Mouse (Mus musculus) Patski (cell line): ENCODE results near the gene Abcc4. TPM values are rescaled to one million over a fixed set of nuclear protein-coding genes. Genes with fewer than 3 reads are reported as not detected.

Experiments used
- ATAC-seq: fragments of 100-300 bp; one replicate; pipeline ENCODE4 v1.8.0; 2021
- CTCF ChIA-PET: fragments of 350-600 bp; sonication (Branson Sonifier 250); formaldehyde crosslinking; loops from one replicate; lab custom pipeline; 2022; ENCODE audit warnings: inconsistent platforms; lab: Charles Lee
- POLR2A ChIA-PET: fragments of 350-600 bp; sonication (Branson Sonifier 250); formaldehyde crosslinking; loops from one replicate; lab custom pipeline; 2022; ENCODE audit warnings: antibody characterized with exemption, inconsistent platforms; lab: Charles Lee
- DNase-seq: peaks from one replicate; pipeline ENCODE4 v3.0.0-alpha.2; 2011; ENCODE audit warnings: low read depth, low spot score
- H3K27me3 ChIP-seq: fragments of 371-371 bp; one replicate; pipeline ENCODE4 v1.5.1; 2021
- CTCF ChIP-seq: fragments of 100-300 bp; IDR thresholded peaks from one replicate; pipeline ENCODE4 v1.5.1; 2021
- in situ Hi-C: fragments of 300-500 bp; cut with MboI; formaldehyde crosslinking; loops from 3 replicates; pipeline ENCODE4 v1.11.1; 2018; ENCODE audit warnings: low pct_unique_long_range_greater_than_20kb, mixed read lengths
- polyA plus RNA-seq: library from polyadenylated mRNA; unstranded; gene quantifications from one replicate; pipeline ENCODE4 v1.2.3, GENCODE M21; 2021

Gene Abcc4
- polyA plus RNA-seq, 1 experiment from 2014 or later, result 52.8 TPM

- in situ Hi-C loops, result no loop called here
- ChIA-PET POLR2A (interaction anchor here (0.7 kb wide), 1 partner anchor 19 kb away, joined by 3 read pairs; no protein-coding TSS in a partner anchor), CTCF (no interaction called here)
- no peak for ATAC-seq
- TF ChIP-seq CTCF, result no peak
- DNase-seq, result no peak
- H3K27me3 ChIP-seq, result no peaks in the 10 kb centered on the region
Measured at GRCm38 (mm10) chr14:118608816-118609465, 97.1 kb downstream of the Abcc4 start.

- no peaks in the 10 kb centered on the region for H3K27me3 ChIP-seq
- no peak for TF ChIP-seq CTCF
- CTCF ChIA-PET, result no interaction called here
- ATAC-seq, result no peak
- in situ Hi-C loops, result no loop called here
- POLR2A ChIA-PET, result no interaction called here
- DNase-seq, result no peak
Measured at GRCm38 (mm10) chr14:118608317-118608716, 97.7 kb downstream of the Abcc4 start.

- no peak for TF ChIP-seq CTCF
- H3K27me3 ChIP-seq, result no peaks in the 10 kb centered on the region
- POLR2A ChIA-PET, result no interaction called here
- in situ Hi-C loops, result no loop called here
- CTCF ChIA-PET, result interaction anchor here (1.3 to 3.9 kb wide), 3 partner anchors 10 to 162 kb away, joined by 3 to 18 read pairs (median 6); no protein-coding TSS in a partner anchor
- no peak for ATAC-seq
- no peak for DNase-seq
Measured at GRCm38 (mm10) chr14:118606476-118606875, 99.5 kb downstream of the Abcc4 start.

GRCm38 (mm10) chr14:118604903-118605302 lies 101.1 kb downstream of the Abcc4 start:
- in situ Hi-C loops, result no loop called here

GRCm38 (mm10) chr14:118602031-118602430 lies 104.0 kb downstream of the Abcc4 start:
- DNase-seq (no peak), ATAC-seq (no peak)
- TF ChIP-seq CTCF, result no peak
- POLR2A ChIA-PET, result no interaction called here
- CTCF ChIA-PET, result no interaction called here
- in situ Hi-C loops, result no loop called here
- H3K27me3 ChIP-seq, result no peaks in the 10 kb centered on the region

More at GRCm38 (mm10) chr14:118604903-118605302, 101.1 kb downstream of the Abcc4 start:
- no peaks in the 10 kb centered on the region for H3K27me3 ChIP-seq
- CTCF ChIA-PET, result interaction anchor here (0.8 to 3.9 kb wide), 3 partner anchors 10 to 164 kb away, joined by 4 to 18 read pairs (median 4); no protein-coding TSS in a partner anchor
- ATAC-seq (no peak), DNase-seq (no peak)
- POLR2A ChIA-PET, result no interaction called here
- no peak for TF ChIP-seq CTCF

GRCm38 (mm10) chr14:118600746-118601145 lies 105.3 kb downstream of the Abcc4 start:
- DNase-seq, result no peak
- no peaks in the 10 kb centered on the region for H3K27me3 ChIP-seq
- ChIA-PET POLR2A (interaction anchor here (0.7 kb wide), 1 partner anchor 467 kb away, joined by 3 read pairs; no protein-coding TSS in a partner anchor), CTCF (no interaction called here)
- TF ChIP-seq CTCF, result no peak
- no peak for ATAC-seq
- in situ Hi-C loops, result no loop called here

GRCm38 (mm10) chr14:118598757-118599156 lies 107.3 kb downstream of the Abcc4 start:
- H3K27me3 ChIP-seq, result no peaks in the 10 kb centered on the region
- ChIA-PET POLR2A (no interaction called here), CTCF (no interaction called here)
- DNase-seq, result no peak
- no peak for ATAC-seq
- in situ Hi-C loops, result loop anchor here (10.0 to 25.0 kb wide), 2 partner anchors 454 to 586 kb away; no protein-coding TSS in a partner anchor
- no peak for TF ChIP-seq CTCF

GRCm38 (mm10) chr14:118594463-118594862 lies 111.6 kb downstream of the Abcc4 start:
- no peak for TF ChIP-seq CTCF
- no peak for DNase-seq
- CTCF ChIA-PET, result interaction anchor here (1.2 kb wide), 1 partner anchor 9 kb away, joined by 4 read pairs; no protein-coding TSS in a partner anchor

GRCm38 (mm10) chr14:118591477-118592403 lies 114.3 kb downstream of the Abcc4 start:
- TF ChIP-seq CTCF, result peak; percentile 86
- ChIA-PET POLR2A (no interaction called here), CTCF (no interaction called here)
- H3K27me3 ChIP-seq, result no peaks in the 10 kb centered on the region
- DNase-seq, result no peak
- in situ Hi-C loops, result loop anchor here (10.0 to 25.0 kb wide), 2 partner anchors 447 to 579 kb away; no protein-coding TSS in a partner anchor
- ATAC-seq, result peak; percentile 94

More at GRCm38 (mm10) chr14:118594463-118594862, 111.6 kb downstream of the Abcc4 start:
- in situ Hi-C loops, result loop anchor here (10.0 to 25.0 kb wide), 2 partner anchors 450 to 582 kb away; no protein-coding TSS in a partner anchor
- POLR2A ChIA-PET, result no interaction called here
- no peaks in the 10 kb centered on the region for H3K27me3 ChIP-seq
- no peak for ATAC-seq

GRCm38 (mm10) chr14:118582333-118582941 lies 123.6 kb downstream of the Abcc4 start:
- no peak for TF ChIP-seq CTCF
- no peaks in the 10 kb centered on the region for H3K27me3 ChIP-seq
- in situ Hi-C loops, result loop anchor here (25.0 kb wide), 1 partner anchor 570 kb away; no protein-coding TSS in a partner anchor
- POLR2A ChIA-PET, result no interaction called here
- CTCF ChIA-PET, result interaction anchor here (1.2 kb wide), 1 partner anchor 369 kb away, joined by 3 read pairs; no protein-coding TSS in a partner anchor
- DNase-seq, result no peak
- ATAC-seq, result no peak
